Mouse (Mus musculus) kidney, adult 2 months (tissue): ENCODE measurements at regions not wholly inside any gene's neighbourhood (a gene's known extent, or its start where the extent isn't known, plus 50 kb on each side); places are given as distances from the start of the nearest gene placed in this dataset.

Experiments used
- CTCF ChIP-seq: fragments of 200-500 bp; conservative IDR thresholded peaks from 2 replicates; pipeline ENCODE4 v1.5.1; 2011; ENCODE audit warnings: low read depth, mild to moderate bottlenecking, control low read depth, low read length, moderate library complexity, mixed read lengths; ENCODE audit not compliant: insufficient read depth, insufficient read length
- POLR2A ChIP-seq: fragments of 200-500 bp; IDR thresholded peaks from one replicate; pipeline ENCODE4 v1.6.1; 2011; ENCODE audit warnings: low read depth, low read length, control low read depth

GRCm38 (mm10) chr7:73630790-73631189 is 89.2 kb upstream of the Chd2 start:
- no peak for TF ChIP-seq CTCF
- TF ChIP-seq POLR2A = no peak
